Mouse (Mus musculus): Measurements from ENCODE around the gene Cpne4. TPM values are rescaled to one million over a fixed set of nuclear protein-coding genes. Genes with fewer than 3 reads are reported as not detected.

Gene Cpne4
- total and polyA plus RNA-seq, 3 experiments, result not detected

DNA sequence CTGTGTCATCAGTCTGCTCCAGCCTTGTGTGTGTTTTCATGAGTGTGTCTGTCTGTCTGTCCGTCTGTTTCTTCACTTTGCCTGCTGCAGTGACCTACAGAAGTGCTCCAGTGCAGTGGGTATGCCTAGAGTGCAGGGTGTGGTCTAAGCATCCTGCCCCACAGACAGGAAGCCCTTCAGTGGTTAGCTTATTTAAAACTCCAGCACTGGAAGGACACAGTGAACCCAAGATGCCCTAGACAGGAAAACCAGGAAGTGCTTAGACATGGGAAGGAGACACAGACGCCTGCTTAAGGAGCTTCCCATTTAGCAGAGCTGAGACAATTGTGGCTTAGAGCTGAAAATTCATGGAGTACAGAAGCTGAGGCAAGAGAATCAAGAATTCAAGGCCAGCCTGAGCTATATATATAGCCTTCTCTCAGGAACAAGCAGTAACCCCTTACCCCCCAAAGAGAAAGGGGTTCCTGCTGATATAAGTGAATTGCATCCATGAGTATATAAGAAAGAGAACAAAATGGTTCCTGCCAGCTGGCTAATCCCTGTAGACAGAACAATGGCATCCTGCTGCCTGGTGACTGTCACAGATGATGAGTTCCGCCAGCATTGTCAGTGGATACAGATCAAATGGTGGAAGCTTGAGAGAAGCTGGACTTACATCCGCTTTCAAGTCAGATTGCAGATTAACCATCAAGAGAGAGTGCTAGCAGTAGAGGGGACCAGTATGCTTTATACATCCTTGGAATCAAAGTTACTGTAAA is 526.1 kb downstream of the Cpne4 start:
- Histone ChIP-seq H3K4me3 (replicated peaks in 1 of 3; ENCODE audit: low read depth in 2 of 3, low read length in 2 of 3, poor library complexity in 1 of 3) (no peak overlapping the region), H3K79me2 (replicated peaks; ENCODE audit: control insufficient read depth, extremely low read depth, insufficient read depth, poor library complexity, severe bottlenecking) (no peaks in the 10 kb centered on the region), H3K27ac (ENCODE audit: insufficient read depth, low read depth) (no peak overlapping the region), H3K4me1 (ENCODE audit: control insufficient read depth in 1 of 2, insufficient read depth in 2 of 2) (no peaks in the 10 kb centered on the region), H3K4me2 (ENCODE audit: insufficient read depth, low read depth, poor library complexity, severe bottlenecking) (no peak overlapping the region), H3K27me3 (replicated peaks) (no peaks in the 10 kb centered on the region), H3K9me3 (replicated peaks; ENCODE audit: low read length) (no peaks in the 10 kb centered on the region), H3K9ac (ENCODE audit: insufficient read depth, low read depth) (no peak overlapping the region), H3K36me3 (replicated peaks in 1 of 2; ENCODE audit: control insufficient read depth in 1 of 2, insufficient read depth in 1 of 2, low read length in 1 of 2) (peaks cover 74 to 94% of the 10 kb centered on the region in 2 experiments)
- in situ Hi-C loops (cut with MboI; ENCODE audit: low pct_ligation_motif_present, low pct_unique_long_range_greater_than_20kb, low sequenced_read_pairs) (loop anchor here (25.0 kb wide), 1 partner anchor 314 kb away; the partner anchor contains the start of genes Aste1 and Nek11), dilution Hi-C loops (cut with MboI; ENCODE audit: extremely low pct_ligation_motif_present, extremely low pct_unique_long_range_greater_than_20kb, low sequenced_read_pairs) (no loop called here)
- DNase-seq (ENCODE audit: extremely low read depth), result no peak
- TF ChIP-seq GABPA (IDR thresholded peaks at IDR 0.05; ENCODE audit: insufficient replicate concordance, low read depth, low read length) (no peak), PAX5 (IDR thresholded peaks at IDR 0.05; ENCODE audit: low read length) (no peak), CHD2 (IDR thresholded peaks at IDR 0.05; ENCODE audit: low read length) (no peak), MAX (IDR thresholded peaks at IDR 0.05; ENCODE audit: low read length) (no peak), TBP (conservative IDR thresholded peaks at IDR 0.05; ENCODE audit: low read depth, low read length) (no peak), JUND (conservative IDR thresholded peaks at IDR 0.05; ENCODE audit: low read depth, low read length) (no peak), NRF1 (IDR thresholded peaks at IDR 0.05; ENCODE audit: low read depth, low read length) (no peak), USF1 (IDR thresholded peaks at IDR 0.05; ENCODE audit: low read depth, low read length) (no peak), BHLHE40 (IDR thresholded peaks at IDR 0.05; ENCODE audit: low read depth, low read length) (no peak), MAZ (IDR thresholded peaks at IDR 0.05; ENCODE audit: low read depth, low read length) (no peak), POLR2AphosphoS2 (IDR thresholded peaks at IDR 0.05; ENCODE audit: low read depth, low read length) (no peak), ZMIZ1 (IDR thresholded peaks at IDR 0.05; ENCODE audit: low read depth, low read length) (no peak), RCOR1 (conservative IDR thresholded peaks at IDR 0.05; ENCODE audit: low read depth, low read length) (no peak), ETS1 (conservative IDR thresholded peaks at IDR 0.05; ENCODE audit: low read depth, low read length) (no peak), SMC3 (IDR thresholded peaks at IDR 0.05; ENCODE audit: low read depth, low read length) (no peak), CHD1 (IDR thresholded peaks at IDR 0.05; ENCODE audit: low read depth, low read length) (no peak), NELFE (IDR thresholded peaks at IDR 0.05; ENCODE audit: low read depth, low read length) (no peak)

DNA sequence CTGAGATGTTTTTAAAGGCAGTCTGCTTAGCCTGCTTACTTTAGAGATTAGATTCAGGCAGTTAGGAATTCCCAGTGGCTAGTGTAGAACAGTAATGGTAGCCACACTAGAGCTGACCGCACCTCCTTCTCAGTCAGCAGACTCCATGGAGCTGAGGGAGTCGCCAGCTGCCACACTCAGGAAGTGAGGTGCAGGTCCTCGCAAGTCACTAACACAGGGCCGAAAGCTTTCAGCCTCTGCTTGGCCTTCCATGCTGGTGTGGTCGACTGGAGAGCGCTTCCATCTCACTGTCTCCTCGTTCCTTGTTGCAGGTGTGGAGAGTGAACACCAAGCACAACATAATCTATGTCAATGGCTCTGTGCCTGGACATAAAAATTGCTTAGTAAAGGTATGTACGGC is 527.8 kb downstream of the Cpne4 start:
- H3K4me2 ChIP-seq (ENCODE audit: insufficient read depth, low read depth, poor library complexity, severe bottlenecking), result no peak overlapping the region

More for the DNA sequence above, 527.8 kb downstream of the Cpne4 start:
- H3K27ac ChIP-seq (ENCODE audit: insufficient read depth, low read depth), result no peak overlapping the region
- no peaks in the 10 kb centered on the region for H3K9me3 ChIP-seq (replicated peaks; ENCODE audit: low read length)
- no peaks in the 10 kb centered on the region for H3K79me2 ChIP-seq (replicated peaks; ENCODE audit: control insufficient read depth, extremely low read depth, insufficient read depth, poor library complexity, severe bottlenecking)
- dilution Hi-C loops (cut with MboI; ENCODE audit: extremely low pct_ligation_motif_present, extremely low pct_unique_long_range_greater_than_20kb, low sequenced_read_pairs) (no loop called here), in situ Hi-C loops (cut with MboI; ENCODE audit: low pct_ligation_motif_present, low pct_unique_long_range_greater_than_20kb, low sequenced_read_pairs) (loop anchor here (25.0 kb wide), 1 partner anchor 312 kb away; the partner anchor contains the start of genes Aste1 and Nek11)
- H3K9ac ChIP-seq (ENCODE audit: insufficient read depth, low read depth), result no peak overlapping the region
- peaks cover 66 to 90% of the 10 kb centered on the region in 2 experiments for H3K36me3 ChIP-seq (replicated peaks in 1 of 2; ENCODE audit: control insufficient read depth in 1 of 2, insufficient read depth in 1 of 2, low read length in 1 of 2)
- TF ChIP-seq PAX5 (IDR thresholded peaks at IDR 0.05; ENCODE audit: low read length), result no peak
- TF ChIP-seq JUN (IDR thresholded peaks at IDR 0.05; ENCODE audit: insufficient read depth, low read depth, low read length), result no peak
- TF ChIP-seq CHD1 (IDR thresholded peaks at IDR 0.05; ENCODE audit: low read depth, low read length), result no peak
- no peak for TF ChIP-seq KAT2A (IDR thresholded peaks at IDR 0.05; ENCODE audit: insufficient replicate concordance, low read length)
- TF ChIP-seq MEF2A (IDR thresholded peaks at IDR 0.05; ENCODE audit: borderline replicate concordance, low read depth, low read length), result no peak
- no peak for TF ChIP-seq ZC3H11A (IDR thresholded peaks at IDR 0.05; ENCODE audit: low read depth, low read length)
- TF ChIP-seq ZNF384 (IDR thresholded peaks at IDR 0.05; ENCODE audit: low read depth, low read length), result no peak
- no peak for TF ChIP-seq JUND (conservative IDR thresholded peaks at IDR 0.05; ENCODE audit: low read depth, low read length)
- no peak for TF ChIP-seq E2F4 (IDR thresholded peaks at IDR 0.05; ENCODE audit: insufficient replicate concordance, low read depth, low read length)
- no peak for TF ChIP-seq ZKSCAN1 (IDR thresholded peaks at IDR 0.05; ENCODE audit: borderline replicate concordance, low read depth, low read length)
- no peak for TF ChIP-seq USF1 (IDR thresholded peaks at IDR 0.05; ENCODE audit: low read depth, low read length)
- no peak for TF ChIP-seq CTCF (conservative IDR thresholded peaks at IDR 0.05 in 1 of 2, IDR thresholded peaks at IDR 0.05 in 1 of 2; ENCODE audit: low read depth in 2 of 2, low read length in 2 of 2)
- no peak for TF ChIP-seq EP300 (IDR thresholded peaks at IDR 0.05; ENCODE audit: low read length)
- TF ChIP-seq SIN3A (IDR thresholded peaks at IDR 0.05; ENCODE audit: low read length), result no peak
- no peak for TF ChIP-seq TCF12 (IDR thresholded peaks at IDR 0.05; ENCODE audit: low read depth, low read length)
- no peak for TF ChIP-seq NRF1 (IDR thresholded peaks at IDR 0.05; ENCODE audit: low read depth, low read length)
- TF ChIP-seq MAFK (IDR thresholded peaks at IDR 0.05; ENCODE audit: insufficient replicate concordance, low read length), result no peak
- no peak for TF ChIP-seq MXI1 (IDR thresholded peaks at IDR 0.05; ENCODE audit: low read depth, low read length)
- H3K4me1 ChIP-seq (ENCODE audit: control insufficient read depth in 1 of 2, insufficient read depth in 2 of 2), result no peaks in the 10 kb centered on the region
- no peak for DNase-seq (ENCODE audit: extremely low read depth)
- no peaks in the 10 kb centered on the region for H3K27me3 ChIP-seq (replicated peaks)
- H3K4me3 ChIP-seq (replicated peaks in 1 of 3; ENCODE audit: low read depth in 2 of 3, low read length in 2 of 3, poor library complexity in 1 of 3), result no peak overlapping the region
